Mouse (Mus musculus) adrenal gland, postnatal 0 days (tissue): Measurements from ENCODE around the gene Adprhl2. TPM values are rescaled to one million over a fixed set of nuclear protein-coding genes. Genes with fewer than 3 reads are reported as not detected.

Source experiments
- polyA plus RNA-seq: library from polyadenylated mRNA; unstranded; fragments of >200 nt; fragmentation: Nextera tagmentation; extraction: Ambion mirVana; gene quantifications from 2 replicates; pipeline ENCODE4 v1.2.1, GENCODE M21; 2015

The Adprhl2 gene
- 52.1 and 60.8 TPM in 2 replicates for polyA plus RNA-seq

DNA sequence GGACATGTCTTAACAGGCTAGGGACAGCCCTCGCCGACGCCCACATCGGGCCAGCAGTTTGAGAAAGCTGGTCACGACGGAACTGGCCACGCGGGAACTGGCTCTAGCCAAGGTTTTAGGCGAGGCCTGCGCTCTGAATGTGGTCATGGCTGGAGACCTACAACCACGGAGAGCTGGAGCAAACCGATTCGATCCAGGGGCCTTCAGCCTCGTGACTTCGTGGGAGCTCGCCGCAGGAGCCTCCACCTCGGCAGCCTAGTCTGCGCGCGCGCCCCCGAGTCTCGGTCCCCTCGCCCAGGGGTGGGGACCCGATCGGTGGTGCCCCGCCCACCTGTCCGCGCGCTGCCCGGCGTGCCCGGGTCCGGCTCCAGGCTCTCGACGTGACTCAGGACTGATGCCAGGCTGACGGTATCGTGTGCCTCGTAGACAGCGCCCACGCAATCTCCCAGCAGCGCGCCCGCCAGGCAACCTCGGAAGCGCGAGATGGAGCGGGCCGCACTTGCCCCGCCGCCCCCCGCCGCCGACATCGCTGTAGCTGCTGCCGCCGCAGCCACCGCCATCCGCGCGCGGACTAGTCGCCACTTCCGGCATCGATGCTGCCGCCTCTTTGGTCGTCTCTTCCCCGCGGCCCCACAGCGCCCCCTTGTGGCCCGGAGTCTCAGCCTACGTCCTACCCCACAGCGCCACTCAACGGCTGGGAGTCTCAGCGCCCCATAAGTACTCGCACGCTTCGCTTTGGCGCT lies at the start of gene Adprhl2:
Gene Adprhl2, minus strand, starts transcription at position 593 of the 743 bp plus-strand sequence.

DNA sequence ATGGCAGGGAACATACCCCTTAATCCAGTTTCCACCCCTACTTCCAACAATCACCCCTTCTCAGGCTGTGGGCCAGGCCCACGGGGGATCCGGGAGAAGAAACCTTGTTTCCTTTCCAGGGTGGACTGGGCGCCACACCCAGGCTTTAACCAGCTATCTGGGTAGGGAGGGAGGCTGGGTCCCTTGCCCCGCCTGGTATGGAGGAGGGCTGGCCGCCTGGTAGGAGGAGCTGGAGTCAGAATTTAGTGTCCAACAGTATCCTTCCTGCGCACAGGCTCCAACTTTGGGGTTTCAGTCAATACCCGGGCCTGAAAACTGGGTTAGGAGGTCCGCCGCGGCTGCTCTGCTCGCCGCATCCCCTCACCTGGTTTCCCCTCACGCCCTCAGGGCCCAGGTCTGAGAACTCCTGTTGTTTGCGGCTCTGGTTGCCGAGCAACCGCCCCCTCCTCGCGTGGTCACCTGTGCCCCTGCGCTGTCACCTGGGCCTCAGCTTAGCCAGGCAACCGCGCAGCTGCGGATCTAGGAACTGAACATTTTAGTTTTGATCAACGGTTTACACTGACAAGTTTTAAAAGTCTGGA lies 3.9 kb upstream of the Adprhl2 start, which contains the start of gene Tekt2:
Gene Tekt2, minus strand, starts transcription at position 408 of the 581 bp plus-strand sequence.

DNA sequence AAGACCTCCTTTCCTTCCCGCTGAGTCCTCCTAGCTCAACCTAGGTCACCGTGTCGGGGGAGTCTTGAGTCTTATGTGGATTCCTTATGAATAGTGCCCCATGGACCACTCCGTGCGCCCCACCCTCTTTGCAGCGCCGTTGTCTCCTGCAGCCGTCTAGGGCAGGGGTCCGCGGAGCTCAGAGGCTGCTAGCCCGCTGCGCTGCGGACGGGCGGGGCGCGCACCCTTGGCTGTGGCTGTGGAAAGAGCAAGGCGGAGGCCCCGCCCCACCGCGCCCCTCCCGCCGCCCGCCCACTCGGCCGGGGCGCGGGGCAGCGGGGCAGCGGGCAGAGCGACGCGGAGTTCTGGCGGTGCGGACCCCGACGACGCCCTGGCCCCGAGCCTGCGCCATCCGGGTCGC lies 35.0 kb downstream of the Adprhl2 start, which contains the start of gene Col8a2:
Gene Col8a2, plus strand, starts transcription at position 302 of the 400 bp plus-strand sequence.

Other genes starting within 250 kb of the Adprhl2 start
- gene Lsm10, start 225.1 kb downstream of the Adprhl2 start, polyA plus RNA-seq = 69.4 and 75.4 TPM in 2 replicates
- 11.4 and 14.1 TPM in 2 replicates for gene Stk40, start 217.7 kb downstream of the Adprhl2 start, polyA plus RNA-seq
- gene Eva1b, start 174.0 kb downstream of the Adprhl2 start, polyA plus RNA-seq = 88.0 and 119 TPM in 2 replicates
- 5.4 and 5.5 TPM in 2 replicates for gene Sh3d21, start 158.2 kb downstream of the Adprhl2 start, polyA plus RNA-seq
- gene Thrap3, start 118.9 kb downstream of the Adprhl2 start, polyA plus RNA-seq = 91.4 and 131 TPM in 2 replicates
- gene Map7d1, start 65.4 kb downstream of the Adprhl2 start, polyA plus RNA-seq = 28.7 and 41.5 TPM in 2 replicates
- 109 TPM in 2 replicates for gene Trappc3, start 59.4 kb downstream of the Adprhl2 start, polyA plus RNA-seq
- gene Col8a2, start 34.9 kb downstream of the Adprhl2 start, polyA plus RNA-seq = 11.9 and 24.7 TPM in 2 replicates
- gene Tekt2, start 4.0 kb upstream of the Adprhl2 start, polyA plus RNA-seq = 5.9 and 8.6 TPM in 2 replicates
- 6.2 and 12.1 TPM in 2 replicates for gene Ago3, start 107.9 kb upstream of the Adprhl2 start, polyA plus RNA-seq
- gene Ago1, start 146.9 kb upstream of the Adprhl2 start, polyA plus RNA-seq = 2.2 and 3.3 TPM in 2 replicates
- 1.1 and 1.9 TPM in 2 replicates for gene Ago4, start 211.8 kb upstream of the Adprhl2 start, polyA plus RNA-seq
- 7.5 and 9.7 TPM in 2 replicates for gene Clspn, start 235.2 kb upstream of the Adprhl2 start, polyA plus RNA-seq